Mouse (Mus musculus) E14TG2a.4 (cell line): Measurements from ENCODE around the gene Rbbp6.

Source experiments
- H3K27me3 ChIP-seq: 2 replicates; pipeline ENCODE4 v1.6.1; 2014; ENCODE audit warnings: low read length, control low read depth; ENCODE audit not compliant: insufficient read depth
- H3K36me3 ChIP-seq: 2 replicates; pipeline ENCODE4 v1.6.1; 2014; ENCODE audit warnings: low read length, control low read depth; ENCODE audit not compliant: insufficient read depth
- H3K4me1 ChIP-seq: replicated peaks from 2 replicates; pipeline ENCODE4 v1.6.1; 2014; ENCODE audit warnings: low read depth, low read length, control low read depth
- H3K4me3 ChIP-seq: replicated peaks from 2 replicates; pipeline ENCODE4 v1.5.1; 2014; ENCODE audit warnings: mild to moderate bottlenecking, low read length
- H3K9me3 ChIP-seq: 2 replicates; pipeline ENCODE4 v1.6.1; 2014; ENCODE audit warnings: low read length, control low read depth
- CTCF ChIP-seq: conservative IDR thresholded peaks from 2 replicates; pipeline ENCODE4 v1.5.1; 2014; ENCODE audit warnings: low read length
- NANOG ChIP-seq: IDR thresholded peaks from 2 replicates; pipeline ENCODE4 v1.6.1; 2014; ENCODE audit warnings: borderline replicate concordance, low read length, mixed read lengths
- POU5F1 ChIP-seq: IDR thresholded peaks from 2 replicates; pipeline ENCODE4 v1.6.1; 2014; ENCODE audit warnings: low read length, borderline replicate concordance

The Rbbp6 gene

DNA sequence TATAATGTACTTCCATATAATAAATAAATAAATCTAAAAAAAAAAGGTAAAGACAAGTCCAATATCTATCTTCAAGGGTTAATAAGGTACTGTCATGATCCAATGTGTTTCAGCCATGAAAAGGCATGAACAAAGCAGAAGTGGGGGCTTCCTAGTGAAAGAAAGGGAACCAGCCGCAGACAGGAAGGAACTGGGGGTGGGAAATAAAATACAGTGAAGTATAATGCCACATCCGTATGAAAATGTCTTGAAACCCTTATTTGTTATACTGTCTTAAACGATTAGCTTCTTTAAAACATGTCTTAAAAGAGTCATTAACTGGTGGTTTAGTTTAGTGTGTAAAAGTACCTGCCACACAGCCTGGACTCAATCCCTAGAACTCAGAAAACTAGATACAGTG, 26.3 kb upstream of the Rbbp6 start:
- H3K27me3 ChIP-seq: peaks cover 6% of the 10 kb centered on the region; the same call in 1 of the 2 replicates
- peaks cover 19% of the 10 kb centered on the region for H3K4me1 ChIP-seq
- no peaks in the 10 kb centered on the region for H3K36me3 ChIP-seq
- H3K4me3 ChIP-seq: no peak overlapping the region
- no peaks in the 10 kb centered on the region for H3K9me3 ChIP-seq
- TF ChIP-seq NANOG (no peak), POU5F1 (no peak), CTCF (no peak)

GRCm38 (mm10) chr7:122940371-122941075, 25.0 kb upstream of the Rbbp6 start:
- Histone ChIP-seq H3K9me3 (no peaks in the 10 kb centered on the region), H3K4me1 (peaks cover 19% of the 10 kb centered on the region), H3K36me3 (no peaks in the 10 kb centered on the region), H3K27me3 (peaks cover 6% of the 10 kb centered on the region; the same call in 1 of the 2 replicates), H3K4me3 (peak overlapping the region; percentile 7; the same call in 1 of the 2 replicates)
- no peak; the same call in 1 of the 2 replicates for TF ChIP-seq NANOG
- no peak for TF ChIP-seq POU5F1
- no peak for TF ChIP-seq CTCF

GRCm38 (mm10) chr7:122942111-122942510, 23.4 kb upstream of the Rbbp6 start:
- no peak overlapping the region for H3K4me3 ChIP-seq
- H3K4me1 ChIP-seq: peaks cover 19% of the 10 kb centered on the region
- no peaks in the 10 kb centered on the region for H3K36me3 ChIP-seq
- H3K27me3 ChIP-seq: peaks cover 6% of the 10 kb centered on the region; the same call in 1 of the 2 replicates
- no peaks in the 10 kb centered on the region for H3K9me3 ChIP-seq
- TF ChIP-seq NANOG (no peak), CTCF (peak; percentile 50), POU5F1 (no peak)

DNA sequence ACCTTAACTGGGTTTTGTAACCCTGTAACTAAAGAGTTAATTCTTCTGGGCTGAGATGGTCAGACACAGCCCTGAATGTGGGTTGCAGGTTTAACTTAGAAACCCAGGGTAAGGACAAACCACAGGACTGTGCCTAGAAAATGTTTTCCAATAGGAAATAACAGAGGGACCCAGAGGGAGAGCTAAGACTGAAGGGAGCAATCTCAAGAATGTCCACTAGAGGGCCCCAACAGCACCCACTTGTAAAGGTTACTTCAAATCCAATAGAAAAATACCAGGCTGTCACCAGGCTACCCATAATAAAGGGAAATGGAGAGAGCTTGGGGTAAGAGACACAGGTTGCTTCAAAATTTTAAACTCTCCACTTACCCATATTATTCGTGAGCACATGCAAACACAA, 20.3 kb upstream of the Rbbp6 start:
- no peak overlapping the region for H3K4me3 ChIP-seq
- 0 out of 2 replicates have a peak, but pooled peaks cover 3% of the 10 kb centered on the region for H3K27me3 ChIP-seq
- no peaks in the 10 kb centered on the region for H3K9me3 ChIP-seq
- H3K4me1 ChIP-seq: peaks cover 15% of the 10 kb centered on the region
- TF ChIP-seq CTCF (peak; percentile 91), POU5F1 (no peak)
- no peaks in the 10 kb centered on the region for H3K36me3 ChIP-seq

GRCm38 (mm10) chr7:122949268-122949667, 16.2 kb upstream of the Rbbp6 start:
- H3K9me3 ChIP-seq: no peaks in the 10 kb centered on the region
- TF ChIP-seq NANOG (no peak), POU5F1 (no peak), CTCF (no peak)
- peaks cover 5% of the 10 kb centered on the region; the same call in 1 of the 2 replicates for H3K4me1 ChIP-seq
- no peaks in the 10 kb centered on the region for H3K27me3 ChIP-seq
- no peaks in the 10 kb centered on the region for H3K36me3 ChIP-seq
- H3K4me3 ChIP-seq: no peak overlapping the region

GRCm38 (mm10) chr7:122951464-122951863, 14.0 kb upstream of the Rbbp6 start:
- Histone ChIP-seq H3K27me3 (no peaks in the 10 kb centered on the region), H3K4me3 (no peak overlapping the region), H3K4me1 (peaks cover 7% of the 10 kb centered on the region; the same call in 1 of the 2 replicates), H3K36me3 (no peaks in the 10 kb centered on the region), H3K9me3 (no peaks in the 10 kb centered on the region)
- no peak for TF ChIP-seq POU5F1
- TF ChIP-seq CTCF: no peak
- no peak for TF ChIP-seq NANOG

GRCm38 (mm10) chr7:122952066-122952465, 13.4 kb upstream of the Rbbp6 start:
- H3K4me1 ChIP-seq: peaks cover 7% of the 10 kb centered on the region; the same call in 1 of the 2 replicates
- TF ChIP-seq CTCF (no peak), NANOG (no peak), POU5F1 (no peak)
- H3K36me3 ChIP-seq: no peaks in the 10 kb centered on the region
- H3K4me3 ChIP-seq: no peak overlapping the region
- no peaks in the 10 kb centered on the region for H3K9me3 ChIP-seq
- H3K27me3 ChIP-seq: no peaks in the 10 kb centered on the region

DNA sequence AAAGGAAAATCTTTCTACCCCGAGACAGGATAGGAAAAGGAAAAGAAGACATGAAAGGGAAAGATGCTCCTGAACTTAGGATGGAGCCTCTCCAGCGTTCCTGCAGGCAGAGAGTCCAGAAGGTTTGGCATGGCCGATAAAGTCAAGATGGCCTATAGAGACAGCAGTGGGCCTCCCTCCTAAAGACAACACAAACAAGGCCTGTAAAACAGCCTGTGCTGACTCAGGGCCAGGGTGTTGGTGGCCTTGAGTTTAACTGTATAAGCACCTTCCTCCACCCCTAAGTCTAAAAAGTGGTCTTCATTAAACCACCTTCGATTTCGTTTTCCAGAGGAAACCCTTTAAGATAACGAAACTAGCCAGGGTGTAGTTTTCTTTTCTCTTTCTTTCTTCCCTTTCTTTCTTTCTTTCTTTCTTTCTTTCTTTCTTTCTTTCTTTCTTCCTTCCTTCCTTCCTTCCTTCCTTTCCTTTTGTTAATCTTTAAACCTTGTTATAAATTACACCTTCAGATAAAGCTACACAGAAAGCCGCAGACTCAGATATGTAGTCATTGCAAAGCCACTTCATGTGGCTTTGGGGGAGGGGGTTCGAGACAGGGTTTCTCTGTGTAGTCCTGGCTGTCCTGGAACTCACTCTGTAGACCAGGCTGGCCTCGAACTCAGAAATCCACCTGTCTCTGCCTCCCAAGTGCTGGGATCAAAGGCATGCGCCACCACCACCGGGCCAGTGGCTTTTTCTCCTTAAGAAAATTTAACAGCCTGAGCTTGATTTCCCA, 10.8 kb upstream of the Rbbp6 start:
- TF ChIP-seq NANOG (no peak), CTCF (no peak), POU5F1 (no peak)
- H3K4me3 ChIP-seq: no peak overlapping the region
- H3K27me3 ChIP-seq: no peaks in the 10 kb centered on the region
- no peaks in the 10 kb centered on the region for H3K36me3 ChIP-seq
- H3K4me1 ChIP-seq: peaks cover 7% of the 10 kb centered on the region; the same call in 1 of the 2 replicates
- H3K9me3 ChIP-seq: no peaks in the 10 kb centered on the region
